Mouse (Mus musculus) kidney, postnatal 0 days (tissue): ENCODE results near the gene Klhl32. TPM values are rescaled to one million over a fixed set of nuclear protein-coding genes. Genes with fewer than 3 reads are reported as not detected.

Source experiments
- ATAC-seq: fragments of 200-750 bp; cut with Nextera tagmentation; replicated peaks from 2 replicates; pipeline ENCODE4 v1.8.0; 2017; ENCODE audit warnings: low read depth, moderate number of reproducible peaks, moderate TSS enrichment, moderate library complexity; ENCODE audit not compliant: low FRiP score
- DNase-seq: peaks from one replicate; pipeline ENCODE4 v3.0.0-alpha.2; 2016; ENCODE audit warnings: low spot score
- H3K27ac ChIP-seq: fragments of 300-500 bp; sonication (generic); 2 replicates; pipeline ENCODE4 v1.5.1; 2014; ENCODE audit warnings: mild to moderate bottlenecking
- H3K27me3 ChIP-seq: fragments of 300-500 bp; sonication (generic); 2 replicates; pipeline ENCODE4 v1.6.1; 2014; ENCODE audit warnings: low read length, mixed read lengths; ENCODE audit not compliant: insufficient read depth
- H3K36me3 ChIP-seq: fragments of 300-500 bp; sonication (generic); 2 replicates; pipeline ENCODE4 v1.6.1; 2014; ENCODE audit warnings: low read length, mixed read lengths; ENCODE audit not compliant: insufficient read depth
- H3K4me1 ChIP-seq: fragments of 300-500 bp; sonication (generic); replicated peaks from 2 replicates; pipeline ENCODE4 v1.6.1; 2014; ENCODE audit warnings: antibody characterized with exemption, low read length, mixed read lengths; ENCODE audit not compliant: insufficient read depth
- H3K4me2 ChIP-seq: fragments of 300-500 bp; sonication (generic); 2 replicates; pipeline ENCODE4 v1.6.1; 2014; ENCODE audit warnings: mild to moderate bottlenecking, low read length, moderate library complexity, mixed read lengths
- H3K4me3 ChIP-seq: fragments of 300-500 bp; sonication (generic); replicated peaks from 2 replicates; pipeline ENCODE4 v1.5.1; 2014; ENCODE audit warnings: low read depth, low read length
- H3K9ac ChIP-seq: fragments of 300-500 bp; sonication (generic); 2 replicates; pipeline ENCODE4 v1.6.1; 2014; ENCODE audit warnings: low read depth, low read length
- H3K9me3 ChIP-seq: fragments of 300-500 bp; sonication (generic); replicated peaks from 2 replicates; pipeline ENCODE4 v1.6.1; 2016; ENCODE audit warnings: low read length, inconsistent platforms, mixed read lengths
- CTCF ChIP-seq: IDR thresholded peaks from 2 replicates; pipeline ENCODE4 v1.5.1; 2016; ENCODE audit warnings: antibody characterized with exemption, low read depth, mild to moderate bottlenecking, moderate library complexity
- WGBS: fragments of 180-500 bp; shearing (Covaris S2); extraction: QIAGEN DNeasy Blood & Tissue Kit; methylation state at CpG from one replicate; pipeline ENCODE4 v1.1.7; 2014; 5-methylcytosine and 5-hydroxymethylcytosine counted together
- polyA plus RNA-seq: library from polyadenylated mRNA; unstranded; fragments of >200 nt; fragmentation: Nextera tagmentation; extraction: Ambion mirVana; gene quantifications from 2 replicates; pipeline ENCODE4 v1.2.1, GENCODE M21; 2015

Gene Klhl32
- polyA plus RNA-seq, 1 experiment from 2014 or later, result 2.4 TPM

- Histone ChIP-seq H3K4me1 (no peaks in the 10 kb centered on the region), H3K27ac (no peak overlapping the region), H3K27me3 (no peaks in the 10 kb centered on the region), H3K9me3 (no peaks in the 10 kb centered on the region), H3K4me2 (no peak overlapping the region), H3K9ac (no peak overlapping the region), H3K4me3 (no peak overlapping the region), H3K36me3 (no peaks in the 10 kb centered on the region)
- 77% methylated on average over 6 of the region's 6 CpGs for WGBS
- ATAC-seq (no peak), DNase-seq (no peak)
- TF ChIP-seq CTCF, result no peak
Measured at GRCm38 (mm10) chr4:24838567-24838966, 12.4 kb downstream of the Klhl32 start.

GRCm38 (mm10) chr4:24835555-24835954 lies 15.4 kb downstream of the Klhl32 start:
- whole genome bisulfite sequencing, result 34% methylated on average over 7 of the region's 7 CpGs

GRCm38 (mm10) chr4:24808316-24808715 lies 42.6 kb downstream of the Klhl32 start:
- Histone ChIP-seq H3K9ac (no peak overlapping the region), H3K9me3 (no peaks in the 10 kb centered on the region), H3K36me3 (no peaks in the 10 kb centered on the region), H3K4me1 (no peaks in the 10 kb centered on the region), H3K27me3 (no peaks in the 10 kb centered on the region), H3K4me2 (no peak overlapping the region), H3K4me3 (no peak overlapping the region), H3K27ac (no peak overlapping the region)
- no peak for TF ChIP-seq CTCF
- no peak for ATAC-seq
- no peak for DNase-seq
- WGBS, result 60% methylated on average over 1 of the region's 1 CpGs

More at GRCm38 (mm10) chr4:24835555-24835954, 15.4 kb downstream of the Klhl32 start:
- no peak overlapping the region for H3K4me2 ChIP-seq
- H3K27ac ChIP-seq, result no peak overlapping the region
- TF ChIP-seq CTCF, result no peak
- no peak for DNase-seq
- no peak for ATAC-seq
- H3K4me3 ChIP-seq, result no peak overlapping the region
- H3K4me1 ChIP-seq, result no peaks in the 10 kb centered on the region
- H3K9ac ChIP-seq, result no peak overlapping the region
- no peaks in the 10 kb centered on the region for H3K36me3 ChIP-seq
- H3K9me3 ChIP-seq, result no peaks in the 10 kb centered on the region
- no peaks in the 10 kb centered on the region for H3K27me3 ChIP-seq

- no peaks in the 10 kb centered on the region for H3K4me1 ChIP-seq
- H3K36me3 ChIP-seq, result no peaks in the 10 kb centered on the region
- H3K4me3 ChIP-seq, result no peak overlapping the region
- no peak for TF ChIP-seq CTCF
- H3K9me3 ChIP-seq, result no peaks in the 10 kb centered on the region
- no peak for DNase-seq
- H3K4me2 ChIP-seq, result no peak overlapping the region
- no peaks in the 10 kb centered on the region for H3K27me3 ChIP-seq
- H3K27ac ChIP-seq, result no peak overlapping the region
- ATAC-seq, result no peak
- WGBS, result 70% methylated on average over 1 of the region's 1 CpGs
- no peak overlapping the region for H3K9ac ChIP-seq
Measured at GRCm38 (mm10) chr4:24801881-24802280, 49.0 kb downstream of the Klhl32 start.

- TF ChIP-seq CTCF, result no peak
- Histone ChIP-seq H3K4me1 (no peaks in the 10 kb centered on the region), H3K4me3 (no peak overlapping the region), H3K27ac (no peak overlapping the region), H3K36me3 (no peaks in the 10 kb centered on the region), H3K27me3 (no peaks in the 10 kb centered on the region), H3K9ac (no peak overlapping the region), H3K4me2 (no peak overlapping the region), H3K9me3 (no peaks in the 10 kb centered on the region)
- no peak for ATAC-seq
- no peak for DNase-seq
- 47% methylated on average over 2 of the region's 2 CpGs for WGBS
Measured at GRCm38 (mm10) chr4:24801343-24801742, 49.6 kb downstream of the Klhl32 start.

GRCm38 (mm10) chr4:24800345-24800936 lies 50.5 kb downstream of the Klhl32 start:
- no peak overlapping the region for H3K27ac ChIP-seq
- H3K4me1 ChIP-seq, result no peaks in the 10 kb centered on the region
- 89% methylated on average over 9 of the region's 9 CpGs for WGBS
- no peaks in the 10 kb centered on the region for H3K36me3 ChIP-seq
- ATAC-seq (no peak), DNase-seq (no peak)
- no peaks in the 10 kb centered on the region for H3K9me3 ChIP-seq
- no peaks in the 10 kb centered on the region for H3K27me3 ChIP-seq
- H3K4me3 ChIP-seq, result no peak overlapping the region
- no peak overlapping the region for H3K9ac ChIP-seq
- no peak for TF ChIP-seq CTCF
- no peak overlapping the region for H3K4me2 ChIP-seq

GRCm38 (mm10) chr4:24799037-24799436 lies 51.9 kb downstream of the Klhl32 start:
- Histone ChIP-seq H3K4me1 (no peaks in the 10 kb centered on the region), H3K36me3 (no peaks in the 10 kb centered on the region), H3K27me3 (no peaks in the 10 kb centered on the region), H3K9ac (no peak overlapping the region), H3K4me3 (no peak overlapping the region), H3K4me2 (no peak overlapping the region), H3K9me3 (no peaks in the 10 kb centered on the region), H3K27ac (no peak overlapping the region)
- WGBS, result 85% methylated on average over 6 of the region's 6 CpGs
- no peak for TF ChIP-seq CTCF
- ATAC-seq (no peak), DNase-seq (no peak)
